Mouse (Mus musculus): Measurements from ENCODE around the gene Asb3. TPM values are rescaled to one million over a fixed set of nuclear protein-coding genes. Genes with fewer than 3 reads are reported as not detected.

Asb3 gene
- polyA plus RNA-seq, 1 experiment from 2014 or later = 24.4 TPM

Other genes starting within 250 kb of the Asb3 start
- gene Acyp2, start 235.8 kb upstream of the Asb3 start, polyA plus RNA-seq (2015; fragmentation: Nextera tagmentation; extraction: Ambion mirVana) = 8.9 and 11.1 TPM in 2 replicates
- gene Psme4, start 113.7 kb upstream of the Asb3 start, polyA plus RNA-seq (2015; fragmentation: Nextera tagmentation; extraction: Ambion mirVana) = 16.4 and 17.5 TPM in 2 replicates
- gene Gpr75, start 58 bp upstream of the Asb3 start, polyA plus RNA-seq (2015; fragmentation: Nextera tagmentation; extraction: Ambion mirVana) = 0.23 and 0.39 TPM in 2 replicates
- 10.2 and 12.1 TPM in 2 replicates for gene Erlec1, start 68.9 kb downstream of the Asb3 start, polyA plus RNA-seq (2015; fragmentation: Nextera tagmentation; extraction: Ambion mirVana)
- 17.6 and 21.0 TPM in 2 replicates for gene Chac2, start 100.9 kb downstream of the Asb3 start, polyA plus RNA-seq (2015; fragmentation: Nextera tagmentation; extraction: Ambion mirVana)